Mouse (Mus musculus) CH12.LX (cell line): ENCODE results near the gene Sae1. TPM values are rescaled to one million over a fixed set of nuclear protein-coding genes. Genes with fewer than 3 reads are reported as not detected.
A peak's percentile ranks its signal among the peaks of the same experiment; 100 is the strongest.

Experiments
- DNase-seq: peaks from one replicate; pipeline ENCODE4 v3.0.0-alpha.2; 2013; ENCODE audit errors: extremely low read depth
- H3K27ac ChIP-seq: 2 replicates; pipeline ENCODE4 v1.5.1; 2012; ENCODE audit warnings: low read depth, mild to moderate bottlenecking, control low read depth, moderate library complexity; ENCODE audit not compliant: insufficient read depth
- H3K27me3 ChIP-seq: replicated peaks from 2 replicates; pipeline ENCODE3; 2012; ENCODE audit warnings: inconsistent platforms
- H3K36me3 ChIP-seq, 2 experiments: replicated peaks in 1 of 2; 2 replicates each; pipeline versions ENCODE3 to v1.6.1; 2012; ENCODE audit warnings: inconsistent platforms in 1 of 2, low read length in 1 of 2, mild to moderate bottlenecking in 1 of 2, mixed read lengths in 1 of 2, moderate library complexity in 1 of 2; ENCODE audit not compliant: control insufficient read depth in 1 of 2, insufficient read depth in 1 of 2
- H3K4me1 ChIP-seq, 2 experiments: 2 replicates each; pipeline ENCODE4 v1.6.1; 2012; ENCODE audit warnings: inconsistent platforms in 1 of 2, moderate library complexity in 1 of 2; ENCODE audit not compliant: insufficient read depth in 2 of 2, control insufficient read depth in 1 of 2
- H3K4me2 ChIP-seq: 2 replicates; pipeline ENCODE4 v1.6.1; 2012; ENCODE audit warnings: low read depth, mild to moderate bottlenecking, control low read depth; ENCODE audit not compliant: poor library complexity, insufficient read depth, severe bottlenecking
- H3K4me3 ChIP-seq, 3 experiments: fragments of 150-350 bp in 1 of 3; sonication (generic) in 1 of 3; replicated peaks in 1 of 3; 2 replicates each; pipeline versions ENCODE3 to v1.5.1; 2011 to 2012; ENCODE audit warnings: low read depth in 2 of 3, low read length in 2 of 3, mild to moderate bottlenecking in 2 of 3, moderate library complexity in 2 of 3, control low read depth in 1 of 3, improper control_type of control experiment in 1 of 3, inconsistent platforms in 1 of 3, mixed read lengths in 1 of 3; ENCODE audit not compliant: poor library complexity in 1 of 3
- H3K79me2 ChIP-seq: replicated peaks from 2 replicates; pipeline ENCODE4 v1.6.1; 2012; ENCODE audit warnings: mild to moderate bottlenecking, moderate library complexity; ENCODE audit not compliant: control insufficient read depth, poor library complexity, insufficient read depth, severe bottlenecking; ENCODE audit errors: extremely low read depth
- H3K9ac ChIP-seq: 2 replicates; pipeline ENCODE4 v1.6.1; 2012; ENCODE audit warnings: low read depth, mild to moderate bottlenecking, control low read depth, moderate library complexity; ENCODE audit not compliant: insufficient read depth
- H3K9me3 ChIP-seq: replicated peaks from 2 replicates; pipeline ENCODE3; 2012; ENCODE audit warnings: low read length, inconsistent platforms, mixed read lengths
- BHLHE40 ChIP-seq: IDR thresholded peaks from 2 replicates; pipeline ENCODE4 v1.6.1; 2011; ENCODE audit warnings: mild to moderate bottlenecking, low read depth, low read length, improper control_type of control experiment
- CHD1 ChIP-seq: IDR thresholded peaks from 2 replicates; pipeline ENCODE4 v1.6.1; 2012; ENCODE audit warnings: low read depth, low read length, improper control_type of control experiment, inconsistent platforms
- ELF1 ChIP-seq: IDR thresholded peaks from 2 replicates; pipeline ENCODE4 v1.6.1; 2014; ENCODE audit warnings: low read depth, mild to moderate bottlenecking, inconsistent platforms, low read length, improper control_type of control experiment
- ETS1 ChIP-seq: conservative IDR thresholded peaks from 2 replicates; pipeline ENCODE4 v1.6.1; 2012; ENCODE audit warnings: low read depth, mild to moderate bottlenecking, inconsistent platforms, low read length, improper control_type of control experiment, moderate library complexity
- JUND ChIP-seq: conservative IDR thresholded peaks from 2 replicates; pipeline ENCODE4 v1.6.1; 2011; ENCODE audit warnings: low read depth, low read length, improper control_type of control experiment
- MAFK ChIP-seq: IDR thresholded peaks from 2 replicates; pipeline ENCODE4 v1.6.1; 2011; ENCODE audit warnings: low read length, improper control_type of control experiment; ENCODE audit not compliant: insufficient replicate concordance
- MAX ChIP-seq: IDR thresholded peaks from 2 replicates; pipeline ENCODE4 v1.6.1; 2011; ENCODE audit warnings: low read length, improper control_type of control experiment
- MAZ ChIP-seq: IDR thresholded peaks from 2 replicates; pipeline ENCODE4 v1.6.1; 2012; ENCODE audit warnings: low read depth, mild to moderate bottlenecking, inconsistent platforms, low read length, improper control_type of control experiment, moderate library complexity
- MXI1 ChIP-seq: IDR thresholded peaks from 2 replicates; pipeline ENCODE4 v1.6.1; 2011; ENCODE audit warnings: mild to moderate bottlenecking, low read depth, low read length, improper control_type of control experiment
- MYC ChIP-seq: IDR thresholded peaks from 2 replicates; pipeline ENCODE4 v1.6.1; 2011; ENCODE audit warnings: low read depth, mild to moderate bottlenecking, improper control_type of control experiment, low read length
- POLR2A ChIP-seq: IDR thresholded peaks from 2 replicates; pipeline ENCODE4 v1.6.1; 2011; ENCODE audit warnings: low read depth, mild to moderate bottlenecking, improper control_type of control experiment, low read length
- POLR2AphosphoS2 ChIP-seq: IDR thresholded peaks from 2 replicates; pipeline ENCODE4 v1.6.1; 2011; ENCODE audit warnings: low read depth, low read length, improper control_type of control experiment
- RAD21 ChIP-seq: IDR thresholded peaks from 2 replicates; pipeline ENCODE4 v1.6.1; 2011; ENCODE audit warnings: low read depth, mild to moderate bottlenecking, low read length, improper control_type of control experiment, moderate library complexity
- SMC3 ChIP-seq: IDR thresholded peaks from 2 replicates; pipeline ENCODE4 v1.6.1; 2011; ENCODE audit warnings: low read depth, low read length, improper control_type of control experiment
- TBP ChIP-seq: conservative IDR thresholded peaks from 2 replicates; pipeline ENCODE4 v1.6.1; 2011; ENCODE audit warnings: low read depth, low read length, improper control_type of control experiment
- TCF12 ChIP-seq: IDR thresholded peaks from 2 replicates; pipeline ENCODE4 v1.6.1; 2014; ENCODE audit warnings: low read depth, mild to moderate bottlenecking, inconsistent platforms, low read length, improper control_type of control experiment
- ZC3H11A ChIP-seq: IDR thresholded peaks from 2 replicates; pipeline ENCODE4 v1.6.1; 2012; ENCODE audit warnings: low read depth, mild to moderate bottlenecking, inconsistent platforms, low read length, improper control_type of control experiment
- ZMIZ1 ChIP-seq: IDR thresholded peaks from 2 replicates; pipeline ENCODE4 v1.6.1; 2012; ENCODE audit warnings: low read depth, mild to moderate bottlenecking, inconsistent platforms, low read length, improper control_type of control experiment
- ZNF384 ChIP-seq: IDR thresholded peaks from 2 replicates; pipeline ENCODE4 v1.6.1; 2012; ENCODE audit warnings: low read depth, low read length, improper control_type of control experiment, inconsistent platforms
- dilution Hi-C: fragments of 300-500 bp; cut with MboI; formaldehyde crosslinking; loops from 2 replicates; pipeline ENCODE4 v1.14.3; 2020; ENCODE audit warnings: low sequenced_read_pairs; ENCODE audit not compliant: extremely low pct_unique_long_range_greater_than_20kb, extremely low pct_ligation_motif_present
- in situ Hi-C: fragments of 300-500 bp; cut with MboI; formaldehyde crosslinking; loops from 3 replicates; pipeline ENCODE4 v1.14.3; 2019; ENCODE audit warnings: low sequenced_read_pairs, low pct_ligation_motif_present, low pct_unique_long_range_greater_than_20kb, mixed read lengths
- polyA plus RNA-seq: library from polyadenylated mRNA; unstranded; fragments of >175 nt; gene quantifications from 2 replicates; pipeline ENCODE4 v1.2.1, GENCODE M21; 2012; ENCODE audit warnings: low read depth; ENCODE audit not compliant: insufficient read length
- total RNA-seq, 2 experiments: library from RNA; depleted of rRNA; stranded (reverse); fragments of 300-350 nt in 1 of 2; fragments of >200 nt in 1 of 2; gene quantifications; 2 replicates each; pipeline ENCODE4 v1.2.3; 2012 to 2014

Gene Sae1
- total and polyA plus RNA-seq, 3 experiments, result 146 to 271 (median 160) TPM

DNA sequence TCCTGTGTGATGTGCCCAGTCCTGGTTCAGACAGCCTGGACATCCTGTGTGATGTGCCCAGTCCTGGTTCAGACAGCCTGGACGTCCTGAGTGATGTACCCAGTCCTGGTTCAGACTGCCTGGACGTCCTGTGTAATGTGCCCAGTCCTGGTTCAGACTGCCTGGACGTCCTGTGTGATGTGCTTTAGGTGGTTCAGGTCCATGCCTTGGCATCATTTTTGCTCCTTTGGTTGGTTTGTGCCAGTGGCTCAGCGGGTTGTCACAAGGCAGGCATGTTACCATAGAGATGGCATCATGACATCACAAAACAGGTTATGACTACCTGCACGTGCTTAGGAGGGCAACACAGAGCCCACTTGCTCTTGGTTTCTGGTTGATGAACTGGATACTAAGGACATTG lies 23.5 kb upstream of the Sae1 start:
- in situ Hi-C loops, result no loop called here
- Histone ChIP-seq H3K36me3 (peaks cover 15 to 76% of the 10 kb centered on the region in 2 experiments), H3K79me2 (peaks cover 16% of the 10 kb centered on the region), H3K9ac (no peak overlapping the region), H3K27me3 (no peaks in the 10 kb centered on the region), H3K4me3 (no peak overlapping the region), H3K27ac (no peak overlapping the region), H3K4me1 (peaks cover 18 to 69% of the 10 kb centered on the region in 2 experiments), H3K9me3 (no peaks in the 10 kb centered on the region), H3K4me2 (no peak overlapping the region)
- no peak for DNase-seq
- dilution Hi-C loops, result no loop called here
- TF ChIP-seq ZMIZ1 (no peak), POLR2A (no peak), POLR2AphosphoS2 (no peak), MAX (no peak), ZC3H11A (no peak), MXI1 (no peak)

DNA sequence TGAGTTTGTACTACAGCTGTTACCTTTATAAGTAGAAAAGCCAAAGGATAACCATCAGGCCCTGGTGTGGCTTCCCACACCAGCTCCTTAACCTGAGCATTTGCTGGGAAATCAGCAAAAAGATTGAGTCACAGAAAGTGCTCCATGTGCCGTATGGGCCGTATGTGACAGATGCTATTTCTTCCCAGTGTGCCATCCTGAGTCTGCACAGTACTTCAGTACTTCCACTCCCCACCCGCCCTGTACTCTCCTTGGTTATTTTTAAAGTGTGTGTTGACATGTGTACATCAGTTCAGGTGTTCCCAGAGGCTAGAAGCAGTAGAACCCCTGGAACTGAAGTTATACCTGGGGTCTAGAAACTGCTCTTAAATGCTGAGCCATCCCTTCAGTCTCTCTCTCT lies 19.4 kb upstream of the Sae1 start:
- in situ Hi-C loops, result no loop called here
- H3K27ac ChIP-seq, result no peak overlapping the region
- no peak overlapping the region for H3K9ac ChIP-seq
- H3K9me3 ChIP-seq, result no peaks in the 10 kb centered on the region
- no peaks in the 10 kb centered on the region for H3K27me3 ChIP-seq
- H3K4me3 ChIP-seq, result no peak overlapping the region
- peaks cover 41% of the 10 kb centered on the region for H3K79me2 ChIP-seq
- H3K36me3 ChIP-seq, result peaks cover 8 to 44% of the 10 kb centered on the region in 2 experiments
- DNase-seq, result no peak
- no peak for TF ChIP-seq MAZ
- TF ChIP-seq ZNF384, result no peak
- no peak for TF ChIP-seq JUND
- TF ChIP-seq SMC3, result no peak
- dilution Hi-C loops, result no loop called here
- H3K4me2 ChIP-seq, result no peak overlapping the region
- peaks cover 15 to 64% of the 10 kb centered on the region in 2 experiments for H3K4me1 ChIP-seq

DNA sequence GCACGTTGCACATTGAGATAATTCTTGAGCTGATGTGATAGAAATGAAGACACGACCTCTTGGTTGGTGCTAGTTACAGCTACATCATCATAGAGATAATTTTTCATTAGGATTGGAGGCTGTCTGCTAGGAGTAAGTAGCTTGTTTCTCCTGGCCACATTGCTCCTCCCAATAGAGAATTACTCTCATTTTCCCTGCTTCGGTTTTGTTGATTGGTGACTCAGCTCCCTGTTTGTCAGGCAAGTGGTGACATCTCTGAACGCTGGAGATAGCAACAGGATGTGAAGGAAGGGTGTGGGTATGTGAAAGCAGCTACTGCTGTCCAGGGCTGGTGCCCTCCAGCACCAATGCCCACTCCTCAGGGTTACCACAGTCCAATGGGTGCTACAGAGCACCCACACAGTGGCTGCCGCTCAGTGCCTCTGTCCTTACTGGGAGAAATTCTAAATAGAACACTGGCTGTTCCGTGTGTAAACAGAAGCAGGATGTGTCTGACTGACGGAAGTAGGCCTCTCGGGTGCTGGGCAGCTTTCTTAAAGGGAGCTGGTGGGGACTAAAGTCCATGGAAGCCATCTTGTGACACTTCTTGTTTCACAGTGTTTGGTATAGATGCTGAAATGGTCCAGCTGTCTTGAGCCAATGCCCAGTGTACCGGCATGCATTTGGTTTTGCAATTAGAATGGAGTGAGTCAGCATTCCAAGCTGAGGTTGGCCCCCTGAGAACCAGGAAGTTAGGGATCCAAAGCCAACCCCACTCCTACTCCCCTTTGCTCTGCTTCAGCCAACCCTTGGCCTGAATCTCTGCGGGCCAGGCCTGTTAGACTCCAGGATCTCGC lies 18.1 kb upstream of the Sae1 start:
- Histone ChIP-seq H3K27ac (peak overlapping the region; percentile 93), H3K36me3 (peaks cover 4 to 33% of the 10 kb centered on the region in 2 experiments), H3K4me2 (peak overlapping the region; percentile 69; the same call in 1 of the 2 replicates), H3K9ac (peak overlapping the region; percentile 61), H3K27me3 (no peaks in the 10 kb centered on the region), H3K4me1 (peaks cover 11 to 52% of the 10 kb centered on the region in 2 experiments), H3K9me3 (no peaks in the 10 kb centered on the region)
- in situ Hi-C loops (no loop called here), dilution Hi-C loops (no loop called here)
- DNase-seq, result peak; percentile 50
- TF ChIP-seq CHD1 (peak; percentile 53; the same call in 1 of the 2 replicates), MXI1 (no peak), ETS1 (0 out of 2 replicates have a peak, but pooled peaks have one; percentile 7), BHLHE40 (0 out of 2 replicates have a peak, but pooled peaks have one; percentile 6), JUND (0 out of 2 replicates have a peak, but pooled peaks have one; percentile 19), RAD21 (no peak), TCF12 (no peak), POLR2A (peak; percentile 20; the same call in 1 of the 2 replicates), MYC (0 out of 2 replicates have a peak, but pooled peaks have one; percentile 40), TBP (no peak), ELF1 (peak; percentile 55), ZMIZ1 (peak; percentile 41; the same call in 1 of the 2 replicates), MAFK (0 out of 2 replicates have a peak, but pooled peaks have one; percentile 5)
- TF ChIP-seq, all 38 proteins: peak for 9
- peaks cover 51% of the 10 kb centered on the region for H3K79me2 ChIP-seq
- peak overlapping the region; percentile 21 to 44 (median 38) for H3K4me3 ChIP-seq
